Mouse (Mus musculus) adrenal gland (tissue): ENCODE results near the gene Asl.

Source experiments
- intact Hi-C: fragments of 180-260 bp; cut with DNase I; formaldehyde crosslinking; loops from one replicate; pipeline ENCODE4 v1.15.1; 2025

Asl gene

DNA sequence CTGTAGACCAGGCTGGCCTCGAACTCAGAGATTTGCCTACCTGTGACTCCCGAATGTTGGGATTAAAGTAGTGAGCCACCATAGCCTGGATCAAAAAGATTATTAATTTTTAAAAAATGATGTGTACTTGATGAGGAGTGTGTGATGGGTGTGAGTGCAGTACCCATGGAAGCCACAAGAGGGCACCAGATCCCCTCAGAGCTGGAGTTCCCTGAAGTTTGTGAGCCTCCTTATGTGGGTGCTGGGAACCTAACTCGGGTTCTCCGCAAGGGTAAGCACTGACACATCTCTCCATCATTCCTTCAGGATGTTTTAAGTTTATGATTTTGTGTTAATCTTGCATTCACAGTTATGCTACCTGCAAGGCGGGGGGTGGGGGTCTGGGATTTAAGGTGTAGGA is 18.1 kb downstream of the Asl start:
- intact Hi-C loops: no loop called here

DNA sequence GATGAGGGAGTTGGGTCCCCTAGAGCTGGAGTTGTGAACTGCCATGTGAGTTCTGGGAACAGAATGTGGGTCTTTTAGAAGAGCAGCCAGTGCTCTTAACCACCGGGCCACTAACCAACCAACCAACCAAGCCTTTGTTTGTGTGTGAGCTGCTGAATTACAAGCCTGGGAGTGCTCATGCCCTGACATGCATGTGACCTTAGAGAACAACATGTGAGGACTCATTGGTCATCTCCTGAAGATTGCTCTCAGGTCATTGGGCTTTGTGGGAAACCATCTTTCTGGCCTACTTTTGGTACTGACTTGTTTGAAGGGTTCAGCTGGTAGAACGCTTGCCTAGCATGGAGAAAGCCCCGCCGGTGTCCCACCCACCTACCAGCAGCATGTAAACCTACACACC is 19.3 kb downstream of the Asl start:
- intact Hi-C loops: loop anchor here (5.0 kb wide), 1 partner anchor 33 kb away; no protein-coding TSS in a partner anchor

DNA sequence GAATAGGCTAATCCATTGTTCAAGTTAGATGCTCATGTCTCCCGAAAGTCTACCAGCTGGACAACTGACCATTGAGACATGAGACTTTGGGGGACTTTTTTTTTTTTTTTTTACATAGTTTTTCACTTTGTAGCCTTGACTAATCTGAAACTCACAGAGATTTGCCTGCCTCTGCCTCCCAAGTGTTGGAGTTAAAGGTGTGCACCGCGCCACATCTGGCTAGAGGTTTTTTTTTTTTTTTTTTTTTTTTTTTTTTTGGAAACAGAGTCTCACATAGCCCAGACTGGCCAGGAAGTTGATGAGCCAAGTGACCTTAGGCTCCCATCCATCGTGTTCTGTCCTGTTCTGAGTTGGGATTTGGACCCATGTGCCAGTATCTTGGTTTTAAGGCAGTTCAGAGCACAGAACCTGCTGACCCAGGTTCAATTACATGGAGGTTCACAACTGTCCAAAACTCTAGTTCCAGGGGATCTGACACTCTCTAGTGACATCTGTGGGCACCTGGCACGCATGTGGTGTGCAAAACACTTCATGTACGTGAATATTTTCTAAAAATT is 20.9 kb downstream of the Asl start:
- intact Hi-C loops: loop anchor here (5.0 kb wide), 1 partner anchor 34 kb away; no protein-coding TSS in a partner anchor

DNA sequence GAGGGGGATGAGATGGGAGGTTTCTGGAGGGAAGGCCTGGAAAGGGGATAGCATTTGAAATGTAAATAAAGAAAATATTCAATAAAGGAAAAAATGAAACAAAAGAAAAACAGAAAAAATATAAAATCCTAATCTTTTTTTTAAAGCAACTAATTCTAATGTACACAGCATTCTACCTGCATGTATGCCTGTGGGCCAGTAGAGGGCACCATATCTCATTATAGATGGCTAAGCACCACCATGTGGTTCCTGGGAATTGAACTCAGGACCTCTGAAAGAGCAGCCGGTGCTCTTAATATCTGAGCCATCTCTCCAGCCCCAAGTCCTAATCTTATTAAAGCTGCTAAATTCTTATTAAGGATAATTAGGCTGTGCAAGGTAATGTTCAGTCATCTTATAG is 21.7 kb downstream of the Asl start:
- intact Hi-C loops: loop anchor here (5.0 kb wide), 1 partner anchor 35 kb away; no protein-coding TSS in a partner anchor

DNA sequence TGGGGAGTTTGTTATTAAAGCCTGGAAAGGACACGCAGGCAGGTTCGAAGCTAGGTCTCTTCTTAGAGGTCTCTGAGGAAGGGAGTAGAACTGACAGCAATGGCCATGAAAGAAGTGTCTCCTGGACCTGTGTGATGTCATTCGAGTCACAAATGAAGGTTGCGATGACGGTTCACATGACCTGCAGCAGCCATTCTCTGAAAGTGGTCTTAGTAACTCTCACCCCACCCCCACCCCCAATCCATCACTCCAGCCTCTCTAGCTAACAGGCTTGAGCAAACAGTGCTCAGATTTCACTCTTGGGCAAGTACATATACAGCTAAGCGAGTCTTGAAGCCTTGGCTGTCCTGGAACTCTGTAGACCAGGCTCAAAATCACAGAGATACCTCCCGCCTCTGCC is 25.8 kb downstream of the Asl start:
- intact Hi-C loops: loop anchor here (5.0 kb wide), 1 partner anchor 159 kb away; no protein-coding TSS in a partner anchor

DNA sequence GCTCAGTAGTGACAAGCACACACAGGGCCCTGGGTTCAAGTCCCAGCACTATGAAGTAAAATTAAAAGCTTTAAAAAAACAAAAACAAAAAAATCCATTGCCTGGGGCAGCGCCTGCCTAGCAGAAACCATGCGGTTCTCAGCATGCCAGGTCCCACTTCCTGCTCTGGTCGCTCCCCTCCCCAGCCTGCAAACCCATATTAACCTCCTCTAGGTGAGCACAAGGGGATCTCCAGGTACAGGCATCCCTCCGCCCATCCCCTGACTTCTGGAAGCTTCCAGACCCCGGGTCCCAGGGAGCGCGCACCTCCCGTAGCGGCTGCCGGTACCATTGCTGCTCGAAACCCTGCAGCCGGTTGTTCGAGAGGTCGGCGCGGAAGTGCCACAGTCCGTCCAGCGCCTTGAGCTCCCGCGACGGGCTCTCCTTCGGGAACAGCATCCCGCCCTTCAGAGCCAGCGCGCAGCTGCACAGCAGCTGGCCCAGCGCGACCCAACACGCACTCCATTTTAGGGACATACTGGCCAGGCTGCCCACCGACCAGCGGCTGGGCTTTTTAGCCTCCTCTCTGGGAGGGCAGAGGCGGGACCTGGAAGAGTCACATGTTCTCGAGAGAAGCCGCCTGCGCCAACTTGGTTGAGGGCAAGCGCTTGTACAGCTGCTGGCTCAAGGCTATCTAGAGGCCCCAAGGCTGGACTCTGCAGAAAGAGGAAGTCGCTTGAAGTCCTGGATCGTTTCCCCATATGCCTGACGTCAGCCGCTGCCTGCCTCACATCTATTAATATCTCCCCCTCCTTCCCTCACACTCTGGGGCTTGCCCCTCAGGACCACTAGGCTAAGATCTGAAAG is 26.5 kb downstream of the Asl start, which contains the start of gene Gusb:
TSS of gene Gusb (minus strand) at position 749 of the 846 bp plus-strand sequence.
- intact Hi-C loops: loop anchor here (5.0 kb wide), 1 partner anchor 160 kb away; no protein-coding TSS in a partner anchor

DNA sequence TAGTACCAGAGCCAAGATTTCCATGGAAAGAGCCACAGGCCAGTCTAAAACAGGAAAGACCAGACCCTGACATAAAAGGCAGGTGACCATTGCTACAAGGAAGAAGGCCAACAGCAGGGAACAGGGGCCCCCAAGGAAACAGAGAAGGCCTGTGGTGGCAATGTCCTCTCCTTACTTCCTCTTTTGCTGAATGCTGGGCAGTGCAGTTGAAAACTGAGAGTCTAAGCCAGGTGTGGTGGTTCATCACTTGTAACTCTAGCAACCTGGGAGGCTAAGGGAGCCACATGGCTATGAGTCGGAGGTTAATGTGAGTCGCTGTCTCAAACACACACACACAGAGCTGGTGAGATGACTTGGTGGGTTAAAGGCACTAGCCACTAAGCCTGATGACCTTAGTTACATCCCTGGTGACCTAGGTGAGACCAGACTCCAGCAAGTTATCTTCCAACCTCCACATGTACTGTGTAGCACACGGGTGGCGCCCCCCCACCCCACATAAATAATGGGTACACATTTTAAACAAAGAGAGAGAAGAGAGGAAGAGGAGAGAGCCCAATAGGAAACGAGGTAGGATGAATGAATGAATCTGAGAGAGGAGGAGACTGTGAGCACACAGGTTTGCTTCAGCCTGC is 27.6 kb downstream of the Asl start:
- intact Hi-C loops: loop anchor here (5.0 kb wide), 1 partner anchor 161 kb away; no protein-coding TSS in a partner anchor

DNA sequence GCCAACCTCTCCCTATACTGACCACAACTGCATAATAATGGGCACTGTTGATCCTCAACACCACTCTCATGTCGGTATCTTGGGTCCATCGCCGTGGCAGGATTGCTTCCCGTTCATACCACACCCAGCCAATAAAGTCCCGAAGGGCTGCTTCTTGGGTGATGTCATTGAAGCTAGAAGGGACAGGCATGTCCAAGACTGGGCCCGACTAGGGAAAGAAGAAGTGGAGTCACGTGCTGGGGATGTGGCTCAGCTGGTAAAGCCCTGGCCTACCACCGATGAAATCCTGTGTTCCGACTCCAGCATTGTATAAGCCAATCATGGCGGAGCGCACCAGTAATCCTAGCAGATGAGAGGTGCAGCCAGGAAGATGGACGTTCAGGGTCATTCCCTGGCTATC is 28.3 kb downstream of the Asl start:
- intact Hi-C loops: loop anchor here (5.0 kb wide), 1 partner anchor 162 kb away; no protein-coding TSS in a partner anchor

DNA sequence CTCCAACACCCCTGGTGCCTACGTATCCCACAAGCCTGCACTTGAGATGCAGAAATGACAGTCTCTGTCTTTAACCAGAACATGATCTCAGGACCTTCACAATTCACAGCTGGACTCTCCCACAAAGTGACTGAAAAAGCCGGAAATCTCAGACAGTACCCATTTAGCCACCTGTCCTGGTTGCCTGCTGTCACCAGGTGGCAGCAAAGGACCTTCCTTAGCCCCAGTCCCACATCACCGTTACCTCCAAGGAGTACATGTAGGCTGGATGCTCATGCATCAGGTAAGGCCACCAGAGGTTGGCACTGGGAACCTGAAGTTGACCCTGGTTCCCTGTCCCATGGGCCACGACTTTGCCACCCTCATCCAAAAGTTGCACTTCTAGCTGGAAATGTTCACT is 29.9 kb downstream of the Asl start:
- intact Hi-C loops: loop anchor here (5.0 to 10.0 kb wide), 2 partner anchors 54 to 82 kb away; partner anchors contain the start of gene Vkorc1l1

DNA sequence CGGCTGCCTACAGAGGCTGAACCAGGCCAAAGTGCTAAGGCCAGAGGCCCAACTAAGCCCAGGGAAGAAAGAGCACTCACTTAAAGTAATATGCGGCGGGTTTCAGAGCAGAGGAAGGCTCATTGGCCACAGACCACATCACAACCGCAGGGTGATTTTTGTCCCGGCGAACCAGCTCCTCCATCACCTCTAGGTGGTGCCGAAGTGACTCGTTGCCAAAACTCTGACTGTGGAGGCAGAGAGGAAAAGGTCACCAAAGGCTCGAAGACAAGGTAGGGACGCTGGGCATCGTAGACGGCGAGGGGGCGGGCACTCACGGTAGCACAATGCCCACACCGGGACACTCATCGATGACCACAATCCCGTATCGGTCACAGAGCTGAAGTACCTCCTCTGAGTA is 31.3 kb downstream of the Asl start:
- intact Hi-C loops: loop anchor here (5.0 to 10.0 kb wide), 2 partner anchors 53 to 80 kb away; partner anchors contain the start of gene Vkorc1l1

DNA sequence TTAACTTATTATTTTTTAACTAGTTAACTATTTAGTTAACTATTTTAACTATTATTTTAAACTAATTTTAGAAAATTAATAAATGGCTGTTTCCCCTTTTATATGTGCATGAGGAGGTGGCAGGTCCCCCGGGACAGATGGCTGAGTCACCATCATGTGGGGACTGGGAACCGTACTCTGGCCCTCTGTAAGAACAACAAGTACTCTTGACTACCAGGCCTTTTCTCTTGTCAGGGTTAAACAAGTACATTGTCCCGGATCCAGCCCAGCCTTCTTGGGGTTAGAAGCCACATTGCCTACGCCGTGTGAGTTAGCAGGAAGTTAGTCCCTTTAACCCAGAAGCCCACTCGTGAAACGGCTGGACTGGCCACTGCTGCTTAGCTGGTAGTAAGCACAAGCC is 34.1 kb downstream of the Asl start:
- intact Hi-C loops: loop anchor here (5.0 to 10.0 kb wide), 2 partner anchors 50 to 78 kb away; partner anchors contain the start of gene Vkorc1l1

DNA sequence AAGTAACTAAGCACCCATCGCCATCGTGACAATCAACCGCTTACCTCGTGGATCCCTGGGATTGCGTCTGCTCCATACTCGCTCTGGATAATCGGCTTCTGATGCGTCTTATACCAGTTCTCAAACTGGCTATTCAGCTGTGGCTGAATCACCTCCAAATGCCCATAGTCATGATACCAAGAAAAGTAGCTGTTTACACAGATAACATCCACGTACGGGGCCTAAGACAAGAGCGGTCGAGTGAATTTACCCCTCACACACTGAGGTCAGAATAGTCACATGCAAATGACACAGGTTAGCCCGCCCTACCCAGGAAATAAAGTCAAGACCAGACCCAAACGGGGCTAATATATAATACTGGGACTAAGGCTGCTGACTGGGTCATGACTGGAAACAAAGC is 35.7 kb downstream of the Asl start:
- intact Hi-C loops: loop anchor here (10.0 kb wide), 1 partner anchor 49 kb away; the partner anchor contains the start of gene Vkorc1l1

DNA sequence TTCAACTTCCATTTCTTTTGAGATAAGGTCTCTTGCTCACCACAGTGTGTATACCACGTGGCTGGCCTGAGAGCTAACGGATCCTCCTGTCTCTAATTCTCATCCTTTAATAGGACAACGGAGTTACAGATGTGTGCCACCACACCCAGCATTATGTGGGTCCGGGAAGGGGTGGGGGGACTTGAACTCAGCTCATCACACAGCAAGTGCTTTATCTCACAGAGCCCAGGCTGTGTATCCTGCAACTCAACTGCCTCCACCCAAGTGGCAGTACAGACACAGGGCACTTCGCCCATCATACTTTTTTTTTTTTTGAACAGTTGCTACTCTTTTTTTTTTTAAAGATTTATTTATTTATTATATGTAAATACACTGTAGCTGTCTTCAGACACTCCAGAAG is 37.1 kb downstream of the Asl start:
- intact Hi-C loops: loop anchor here (10.0 kb wide), 1 partner anchor 47 kb away; the partner anchor contains the start of gene Vkorc1l1

DNA sequence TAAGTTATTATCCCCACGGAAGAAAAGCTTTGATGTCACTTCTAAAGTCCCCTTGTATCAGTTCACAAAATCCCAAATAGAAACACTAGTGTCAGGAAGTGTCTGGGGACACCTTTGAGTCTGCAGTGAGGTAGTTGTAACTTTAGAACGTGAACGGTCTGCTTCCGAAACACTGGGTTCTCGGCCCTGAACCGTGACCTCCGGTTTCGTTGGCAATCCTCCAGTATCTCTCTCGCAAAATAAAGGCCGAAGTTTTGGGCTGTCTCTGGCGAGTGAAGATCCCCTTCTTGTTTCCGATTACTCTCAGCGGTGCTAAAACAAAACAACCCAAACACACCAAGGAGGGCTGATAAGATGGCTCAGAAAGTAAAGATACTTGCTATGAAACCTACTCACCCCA is 39.7 kb downstream of the Asl start:
- intact Hi-C loops: no loop called here

DNA sequence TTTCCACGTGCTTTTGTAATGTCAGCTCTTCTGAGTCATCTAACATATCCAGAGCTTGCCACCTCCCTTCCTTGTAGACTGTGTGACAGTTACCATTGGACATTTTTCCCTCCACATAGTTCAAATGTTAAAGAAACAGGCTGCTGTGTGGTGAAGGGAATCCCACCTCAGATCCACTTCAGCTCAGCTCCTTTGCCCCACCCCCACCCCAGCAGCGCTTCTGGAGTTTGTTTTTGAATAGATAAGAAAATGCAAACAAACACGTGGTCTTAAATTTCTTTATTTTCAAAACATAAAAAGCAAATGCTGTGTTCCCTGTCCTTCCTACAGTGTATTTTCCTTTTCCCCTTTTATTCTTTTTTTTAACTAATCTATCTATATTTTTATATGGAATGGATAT is 48.8 kb downstream of the Asl start:
- intact Hi-C loops: no loop called here

DNA sequence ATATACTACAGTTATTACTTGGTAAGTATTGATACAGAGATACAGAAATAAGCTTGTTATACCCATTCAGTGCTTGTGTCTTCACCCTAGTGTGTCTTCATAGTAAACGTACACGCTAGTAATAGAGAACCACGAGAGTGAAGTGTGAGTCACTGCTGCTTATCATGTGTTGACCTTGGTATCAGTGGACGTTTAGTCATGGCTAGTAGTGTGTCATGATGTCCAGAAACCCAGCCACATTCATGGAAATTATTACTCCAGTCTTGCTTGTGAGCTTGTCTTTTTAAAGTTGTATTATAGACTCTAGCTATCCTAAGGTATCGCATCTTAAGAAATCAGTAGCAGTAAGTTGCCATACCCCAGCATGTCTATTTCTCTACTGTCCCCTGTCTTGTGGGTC is 50.4 kb downstream of the Asl start:
- intact Hi-C loops: no loop called here

DNA sequence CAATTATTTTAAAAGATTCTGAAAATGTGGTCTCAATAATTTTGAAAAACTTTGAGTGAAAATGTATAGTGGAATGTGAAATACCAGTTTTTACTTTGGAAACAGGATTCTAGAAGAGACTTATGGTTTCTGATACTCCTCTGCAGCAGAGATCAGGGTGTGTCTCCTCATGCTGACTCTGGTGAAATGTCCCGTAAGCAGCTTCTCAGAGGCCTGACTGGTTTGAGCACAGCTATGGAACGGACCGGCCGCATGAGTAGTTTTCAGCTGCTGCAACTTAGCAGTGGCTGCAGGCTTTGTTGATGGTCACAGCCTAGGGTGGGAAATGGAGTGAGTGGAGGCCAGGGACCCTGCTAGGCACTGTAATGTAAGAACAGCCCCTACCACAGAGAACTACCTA is 51.3 kb downstream of the Asl start:
- intact Hi-C loops: no loop called here

DNA sequence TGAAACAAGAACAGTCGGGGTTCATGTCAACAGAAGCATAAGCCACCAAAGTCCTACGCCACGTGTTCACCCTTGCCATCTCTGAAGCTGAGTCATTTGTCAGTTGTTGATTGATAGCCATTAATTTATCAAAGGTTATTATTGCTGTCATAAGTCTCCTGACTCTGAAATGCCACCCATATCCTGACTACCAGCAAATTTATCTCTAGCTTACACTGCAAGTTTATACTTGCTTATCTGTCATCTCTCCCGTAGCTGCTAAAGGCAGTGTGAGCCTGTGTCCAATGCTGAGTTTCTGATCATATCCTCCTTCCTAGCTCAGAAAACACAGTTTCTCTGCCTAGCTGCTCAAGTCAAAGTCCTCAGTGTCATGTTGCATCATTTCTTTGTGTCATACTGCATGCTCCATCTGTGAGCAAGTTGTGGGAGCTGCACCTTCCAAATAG is 54.2 kb downstream of the Asl start:
- intact Hi-C loops: no loop called here

DNA sequence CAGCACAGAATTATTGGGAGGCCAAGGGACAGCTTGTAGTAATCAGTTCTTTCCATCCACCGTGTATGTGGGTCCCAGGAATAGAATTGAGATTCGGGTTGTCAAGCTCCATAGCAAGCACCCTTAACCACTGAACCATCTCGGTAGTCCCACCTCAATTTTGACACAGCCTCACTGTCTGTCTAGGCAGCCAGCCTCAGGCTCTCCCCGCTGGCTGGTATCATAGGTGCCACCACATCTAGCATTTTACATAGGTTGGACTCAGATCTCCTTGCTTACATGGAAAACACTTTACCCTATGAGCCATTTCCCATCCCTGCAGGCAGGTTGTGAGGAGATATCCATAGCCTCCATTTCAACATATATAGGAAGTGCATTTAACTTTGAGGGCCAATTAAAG is 54.7 kb downstream of the Asl start:
- intact Hi-C loops: no loop called here

DNA sequence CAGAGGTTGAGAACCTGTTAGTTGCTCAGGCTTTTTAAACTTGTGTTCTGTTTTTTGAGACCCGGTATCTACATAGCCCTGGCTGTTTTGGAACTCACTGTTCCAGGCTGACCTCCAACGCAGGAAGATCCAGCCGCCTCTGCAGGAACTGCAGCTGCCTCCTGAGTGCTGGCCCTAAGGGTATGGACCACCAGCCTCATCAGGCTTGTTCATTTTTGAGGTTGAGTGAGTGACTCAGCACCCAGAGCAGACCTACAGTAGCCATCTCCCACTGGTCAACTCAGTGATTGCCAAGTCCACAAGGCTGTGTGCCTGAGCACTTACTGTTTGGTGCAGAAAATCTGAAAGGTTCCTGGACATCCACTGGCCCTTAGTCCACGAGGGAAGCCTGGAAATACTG is 57.6 kb downstream of the Asl start:
- intact Hi-C loops: no loop called here

DNA sequence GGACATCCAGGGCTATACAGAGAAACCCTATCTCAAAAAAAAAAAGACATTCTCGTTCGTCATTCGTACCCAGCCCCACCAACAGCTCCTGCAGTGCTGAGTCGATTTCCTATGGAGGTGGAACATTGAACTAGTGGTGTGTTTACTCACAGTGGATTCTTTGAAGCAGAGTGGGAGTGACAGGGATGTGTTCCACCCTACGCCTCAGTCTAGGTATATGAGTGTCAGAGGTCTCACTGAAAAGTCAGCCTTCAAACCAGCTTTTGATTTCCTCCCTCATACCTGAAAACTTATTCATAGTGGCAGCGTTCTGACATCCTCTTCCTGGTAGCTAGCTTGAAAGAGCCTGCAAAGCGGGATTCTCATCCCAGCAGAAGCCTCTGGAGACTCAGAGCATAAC is 60.6 kb downstream of the Asl start:
- intact Hi-C loops: no loop called here

DNA sequence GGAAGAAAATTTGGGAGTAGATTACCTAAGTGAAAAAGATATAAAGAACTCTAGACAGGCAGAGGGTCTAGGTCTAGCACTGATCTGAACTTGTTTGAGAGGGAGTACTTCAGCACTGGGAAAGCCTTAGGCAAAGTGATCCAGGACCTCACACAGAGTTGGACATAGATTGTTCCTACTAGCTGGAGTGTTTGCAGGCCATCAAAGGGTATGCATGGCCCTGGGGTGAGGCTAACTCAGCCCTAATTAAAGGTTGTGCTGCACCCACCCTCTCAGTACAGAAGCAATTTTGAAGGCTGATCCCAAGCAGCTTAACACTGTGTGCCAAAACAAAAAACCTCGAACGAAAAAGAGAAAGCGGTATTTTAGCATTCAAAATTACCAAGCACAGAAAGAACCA is 62.6 kb downstream of the Asl start:
- intact Hi-C loops: no loop called here
